Mouse (Mus musculus) hindbrain, embryonic 12.5 days (tissue): ENCODE results near the gene Lactbl1. TPM values are rescaled to one million over a fixed set of nuclear protein-coding genes. Genes with fewer than 3 reads are reported as not detected.

Experiments
- ATAC-seq: fragments of 200-750 bp; cut with Nextera tagmentation; 2 replicates; pipeline ENCODE4 v1.8.0; 2017; ENCODE audit warnings: moderate TSS enrichment; ENCODE audit not compliant: low FRiP score
- H3K27ac ChIP-seq: fragments of 300-500 bp; sonication (generic); 2 replicates; pipeline ENCODE4 v1.5.1; 2016; ENCODE audit warnings: mild to moderate bottlenecking
- H3K27me3 ChIP-seq: fragments of 300-500 bp; sonication (generic); 2 replicates; pipeline ENCODE4 v1.6.1; 2016; ENCODE audit warnings: mild to moderate bottlenecking
- H3K36me3 ChIP-seq: fragments of 300-500 bp; sonication (generic); 2 replicates; pipeline ENCODE4 v1.6.1; 2016; ENCODE audit warnings: mild to moderate bottlenecking
- H3K4me1 ChIP-seq: fragments of 300-500 bp; sonication (generic); 2 replicates; pipeline ENCODE4 v1.6.1; 2016
- H3K4me2 ChIP-seq: fragments of 300-500 bp; sonication (generic); replicated peaks from 2 replicates; pipeline ENCODE4 v1.6.1; 2016; ENCODE audit warnings: mild to moderate bottlenecking
- H3K4me3 ChIP-seq: fragments of 300-500 bp; sonication (generic); 2 replicates; pipeline ENCODE4 v1.5.1; 2016; ENCODE audit warnings: mild to moderate bottlenecking
- H3K9ac ChIP-seq: fragments of 300-500 bp; sonication (generic); 2 replicates; pipeline ENCODE4 v1.6.1; 2016; ENCODE audit warnings: mild to moderate bottlenecking, moderate library complexity
- H3K9me3 ChIP-seq: fragments of 300-500 bp; sonication (generic); replicated peaks from 2 replicates; pipeline ENCODE4 v1.6.1; 2016; ENCODE audit warnings: mild to moderate bottlenecking
- WGBS: fragments of 180-500 bp; shearing (Covaris S2); methylation state at CpG from one replicate; pipeline ENCODE4 v1.1.7; 2016; 5-methylcytosine and 5-hydroxymethylcytosine counted together
- polyA plus RNA-seq: library from polyadenylated mRNA; unstranded; fragments of >200 nt; fragmentation: Nextera tagmentation; extraction: Ambion mirVana; gene quantifications from 2 replicates; pipeline ENCODE4 v1.2.1, GENCODE M21; 2016

Gene Lactbl1
- polyA plus RNA-seq, 1 experiment from 2014 or later = 0.06 TPM

GRCm38 (mm10) chr4:136666002-136666401 lies 43.6 kb downstream of the Lactbl1 start:
- H3K27me3 ChIP-seq = no peaks in the 10 kb centered on the region
- H3K9ac ChIP-seq = no peak overlapping the region
- no peak overlapping the region for H3K27ac ChIP-seq
- ATAC-seq = no peak
- H3K4me3 ChIP-seq = no peak overlapping the region
- 69% methylated on average over 4 of the region's 4 CpGs for WGBS
- no peaks in the 10 kb centered on the region for H3K4me1 ChIP-seq
- peaks cover 74% of the 10 kb centered on the region for H3K36me3 ChIP-seq
- no peak overlapping the region for H3K4me2 ChIP-seq
- 0 out of 2 replicates have a peak, but pooled peaks cover 7% of the 10 kb centered on the region for H3K9me3 ChIP-seq

- Histone ChIP-seq H3K4me3 (no peak overlapping the region), H3K27me3 (no peaks in the 10 kb centered on the region), H3K4me1 (no peaks in the 10 kb centered on the region), H3K9ac (no peak overlapping the region), H3K9me3 (0 out of 2 replicates have a peak, but pooled peaks cover 7% of the 10 kb centered on the region), H3K27ac (no peak overlapping the region), H3K4me2 (no peak overlapping the region), H3K36me3 (peaks cover 81% of the 10 kb centered on the region)
- WGBS = 75% methylated on average over 10 of the region's 10 CpGs
- ATAC-seq = no peak
These were observed 45.3 kb downstream of the Lactbl1 start for GRCm38 (mm10) chr4:136667757-136668156.

GRCm38 (mm10) chr4:136672335-136673090 lies 50.1 kb downstream of the Lactbl1 start:
- Histone ChIP-seq H3K4me3 (no peak overlapping the region), H3K27ac (no peak overlapping the region), H3K4me1 (0 out of 2 replicates have a peak, but pooled peaks cover 3% of the 10 kb centered on the region), H3K27me3 (no peaks in the 10 kb centered on the region), H3K4me2 (no peak overlapping the region), H3K9me3 (no peaks in the 10 kb centered on the region), H3K36me3 (peaks cover 74% of the 10 kb centered on the region), H3K9ac (no peak overlapping the region)
- ATAC-seq = no peak
- WGBS = 92% methylated on average over 19 of the region's 19 CpGs

DNA sequence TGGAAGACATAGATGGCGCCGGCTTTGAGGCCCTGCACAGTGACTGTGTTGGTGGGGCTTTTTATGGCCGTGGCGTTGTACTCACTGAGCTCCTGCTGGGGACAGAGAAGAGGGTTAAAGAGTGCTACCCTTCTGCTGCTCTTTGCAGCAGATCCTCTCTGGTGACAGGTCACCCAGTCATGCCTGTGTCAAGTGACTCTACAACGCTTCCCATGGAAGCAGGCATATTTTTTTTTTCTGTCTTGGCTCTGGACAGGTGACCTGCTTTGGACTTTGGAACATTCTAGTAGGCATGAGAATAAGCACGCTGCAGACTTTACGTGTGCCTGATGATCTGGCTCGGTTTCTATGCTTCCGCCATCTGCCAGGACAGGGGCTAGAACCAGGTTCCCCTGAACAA lies 53.0 kb downstream of the Lactbl1 start:
- Histone ChIP-seq H3K4me2 (no peak overlapping the region), H3K27me3 (no peaks in the 10 kb centered on the region), H3K27ac (no peak overlapping the region), H3K36me3 (peaks cover 51% of the 10 kb centered on the region), H3K4me1 (peaks cover 14% of the 10 kb centered on the region), H3K9me3 (no peaks in the 10 kb centered on the region), H3K4me3 (no peak overlapping the region), H3K9ac (no peak overlapping the region)
- WGBS = 93% methylated on average over 9 of the region's 9 CpGs
- ATAC-seq = no peak

- ATAC-seq = peak; percentile 39; the same call in 1 of the 2 replicates
- Histone ChIP-seq H3K4me2 (no peak overlapping the region), H3K27me3 (no peaks in the 10 kb centered on the region), H3K9ac (no peak overlapping the region), H3K9me3 (no peaks in the 10 kb centered on the region), H3K36me3 (peaks cover 42% of the 10 kb centered on the region), H3K4me1 (peaks cover 42% of the 10 kb centered on the region), H3K4me3 (no peak overlapping the region), H3K27ac (0 out of 2 replicates have a peak overlapping the region, but pooled peaks have one; percentile 18)
- 4% methylated on average over 3 of the region's 3 CpGs for WGBS
These were observed 56.1 kb downstream of the Lactbl1 start for GRCm38 (mm10) chr4:136678480-136678879.

DNA sequence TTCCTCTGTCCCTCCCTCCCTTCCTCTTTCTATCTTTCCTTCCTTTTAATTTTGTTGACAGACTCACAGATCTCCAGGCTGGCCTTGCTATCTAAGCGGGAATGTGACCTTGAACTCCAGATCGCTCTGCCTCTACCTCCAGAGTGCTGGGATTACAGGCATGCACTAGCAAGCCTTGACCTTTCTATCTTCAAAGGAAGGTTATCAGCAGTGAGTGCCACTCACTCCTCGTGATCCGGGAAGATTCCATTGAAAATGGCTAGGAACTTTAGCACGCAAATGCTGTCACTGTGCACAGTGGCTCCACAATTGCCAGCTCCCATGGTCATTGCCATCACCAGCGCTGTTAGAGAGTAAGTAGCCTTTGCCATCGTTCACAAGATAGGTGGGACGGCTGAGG lies 56.8 kb downstream of the Lactbl1 start:
- no peaks in the 10 kb centered on the region for H3K27me3 ChIP-seq
- no peaks in the 10 kb centered on the region for H3K9me3 ChIP-seq
- H3K4me3 ChIP-seq = no peak overlapping the region
- peaks cover 44% of the 10 kb centered on the region for H3K4me1 ChIP-seq
- H3K27ac ChIP-seq = peak overlapping the region; percentile 18; the same call in 1 of the 2 replicates
- H3K36me3 ChIP-seq = peaks cover 41% of the 10 kb centered on the region
- no peak overlapping the region for H3K9ac ChIP-seq
- no peak for ATAC-seq
- H3K4me2 ChIP-seq = no peak overlapping the region
- WGBS = 78% methylated on average over 8 of the region's 8 CpGs

DNA sequence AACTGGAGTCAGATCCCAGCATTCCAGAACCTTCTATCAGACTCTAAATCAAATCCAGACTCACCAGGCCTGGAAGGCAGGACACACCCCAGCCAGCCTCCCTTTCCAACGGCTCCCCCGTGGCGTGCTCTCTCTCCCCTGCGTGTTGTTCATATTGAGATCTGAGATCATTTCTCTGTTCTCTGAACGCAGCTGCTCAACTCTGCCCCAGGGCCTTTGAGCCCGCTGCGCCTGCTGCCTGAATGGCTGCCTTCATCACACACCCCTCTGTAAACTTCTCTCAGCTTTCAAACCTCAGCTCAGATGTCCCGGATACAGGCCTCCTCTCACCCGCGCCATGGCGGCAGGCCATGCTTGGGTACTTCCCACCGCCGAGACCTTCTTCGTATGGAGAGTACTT lies 58.2 kb downstream of the Lactbl1 start:
- Histone ChIP-seq H3K4me3 (no peak overlapping the region), H3K27ac (peak overlapping the region; percentile 52), H3K36me3 (peaks cover 29% of the 10 kb centered on the region), H3K27me3 (no peaks in the 10 kb centered on the region), H3K4me2 (no peak overlapping the region), H3K9ac (no peak overlapping the region), H3K9me3 (no peaks in the 10 kb centered on the region), H3K4me1 (peaks cover 54% of the 10 kb centered on the region)
- ATAC-seq = no peak
- 61% methylated on average over 14 of the region's 14 CpGs for WGBS

- H3K9ac ChIP-seq = no peak overlapping the region; the same call in 1 of the 2 replicates
- H3K27ac ChIP-seq = no peak overlapping the region; the same call in 1 of the 2 replicates
- H3K36me3 ChIP-seq = peaks cover 28% of the 10 kb centered on the region
- peaks cover 57% of the 10 kb centered on the region for H3K4me1 ChIP-seq
- H3K9me3 ChIP-seq = no peaks in the 10 kb centered on the region
- no peaks in the 10 kb centered on the region for H3K27me3 ChIP-seq
- H3K4me3 ChIP-seq = no peak overlapping the region
- 79% methylated on average over 5 of the region's 6 CpGs for WGBS
- H3K4me2 ChIP-seq = no peak overlapping the region
- no peak for ATAC-seq
These were observed 62.1 kb downstream of the Lactbl1 start for GRCm38 (mm10) chr4:136684485-136684884.

DNA sequence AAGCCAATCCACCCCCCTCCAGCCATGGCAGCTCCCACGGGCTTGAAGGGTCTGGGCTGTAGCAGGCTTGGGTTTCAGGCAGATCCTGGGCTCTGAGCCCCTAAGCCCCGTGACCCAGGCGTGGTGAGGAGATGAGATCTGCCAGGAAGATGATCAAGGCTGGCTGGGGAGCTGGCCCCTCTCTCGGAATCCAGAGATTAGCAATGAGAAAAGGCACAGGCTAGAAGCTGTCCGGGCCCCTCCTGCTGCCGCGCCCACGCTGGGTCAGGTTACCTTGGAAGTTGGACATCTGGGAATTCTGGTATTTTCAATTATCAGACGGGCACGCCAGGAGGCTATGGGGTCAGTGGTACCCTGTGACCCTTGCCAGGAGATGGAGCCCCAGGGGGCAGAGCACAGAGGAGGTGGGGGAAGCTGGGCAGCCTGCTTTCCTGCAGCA lies 63.0 kb downstream of the Lactbl1 start:
- Histone ChIP-seq H3K9ac (no peak overlapping the region), H3K4me2 (no peak overlapping the region), H3K9me3 (no peaks in the 10 kb centered on the region), H3K27ac (no peak overlapping the region; the same call in 1 of the 2 replicates), H3K36me3 (peaks cover 32% of the 10 kb centered on the region), H3K4me1 (peaks cover 47% of the 10 kb centered on the region), H3K4me3 (no peak overlapping the region), H3K27me3 (no peaks in the 10 kb centered on the region)
- ATAC-seq = no peak
- WGBS = 52% methylated on average over 10 of the region's 10 CpGs

- no peak overlapping the region for H3K9ac ChIP-seq
- no peak overlapping the region for H3K4me2 ChIP-seq
- H3K27me3 ChIP-seq = no peaks in the 10 kb centered on the region
- no peak overlapping the region for H3K4me3 ChIP-seq
- whole genome bisulfite sequencing = 59% methylated on average over 4 of the region's 4 CpGs
- H3K9me3 ChIP-seq = 0 out of 2 replicates have a peak, but pooled peaks cover under 1% of the 10 kb centered on the region
- H3K27ac ChIP-seq = no peak overlapping the region
- ATAC-seq = no peak
- peaks cover 40% of the 10 kb centered on the region for H3K36me3 ChIP-seq
- H3K4me1 ChIP-seq = peaks cover 23% of the 10 kb centered on the region
These were observed 65.7 kb downstream of the Lactbl1 start for GRCm38 (mm10) chr4:136688113-136688512.
